In genomic region chr2:27539772-27540514, GRCm38 (mm10) we compare ENCODE assay signal across 8 mouse cellular contexts. TPM values are rescaled to one million over a fixed set of nuclear protein-coding genes. Genes with fewer than 3 reads are reported as not detected.
DNase-seq lines count a peak whose midpoint lies in the region; ATAC-seq lines count a peak whose summit lies in the region.

No protein-coding gene starts in this region.

- H3K27me3 ChIP-seq in heart, embryonic 10.5 days (ENCODE audit: insufficient read depth, poor library complexity, severe bottlenecking): no peaks in the 10 kb centered on the region
- H3K27me3 ChIP-seq in kidney, embryonic 15.5 days: no peaks in the 10 kb centered on the region

- peak overlapping the region; percentile 49 for H3K4me3 ChIP-seq in heart, embryonic 10.5 days
- H3K4me3 ChIP-seq in kidney, embryonic 15.5 days (replicated peaks): peak overlapping the region; percentile 47

- WGBS in heart, embryonic 10.5 days: under 1% methylated on average over 46 of the region's 46 CpGs
- WGBS in kidney, embryonic 15.5 days: under 1% methylated on average over 46 of the region's 46 CpGs

- H3K36me3 ChIP-seq in heart, embryonic 10.5 days: peaks cover 18% of the 10 kb centered on the region
- peaks cover 26% of the 10 kb centered on the region for H3K36me3 ChIP-seq in kidney, embryonic 15.5 days

- ATAC-seq in erythroblast, adult 5-6 weeks (replicated peaks; ENCODE audit: low FRiP score, poor library complexity, severe bottlenecking): peak; percentile 94
- peak; percentile 98 for ATAC-seq in kidney, embryonic 15.5 days (replicated peaks; ENCODE audit: low FRiP score)
- ATAC-seq in monocyte, adult 5-6 weeks (replicated peaks; ENCODE audit: insufficient number of reproducible peaks, low FRiP score, low TSS enrichment, poor library complexity, severe bottlenecking): peak; percentile 93

- peak; percentile 89 to 91 for DNase-seq in B cell, adult 2 months
- DNase-seq in brain, adult 2 months (ENCODE audit: low read depth, low spot score): peak; percentile 100
- peak; percentile 99 for DNase-seq in heart, embryonic 10.5 days (ENCODE audit: low spot score)
- DNase-seq in liver: peak; percentile 94
- DNase-seq in spleen, postnatal 4 days (ENCODE audit: low spot score in 2 of 2): peak; percentile 89 to 93

- H3K9me3 ChIP-seq in heart, embryonic 10.5 days: no peaks in the 10 kb centered on the region
- H3K9me3 ChIP-seq in kidney, embryonic 15.5 days (replicated peaks): no peaks in the 10 kb centered on the region

- peak overlapping the region; percentile 72 for H3K4me2 ChIP-seq in kidney, embryonic 15.5 days

- peak overlapping the region; percentile 92 for H3K27ac ChIP-seq in heart, embryonic 10.5 days
- peak overlapping the region; percentile 87 for H3K27ac ChIP-seq in kidney, embryonic 15.5 days

- peak overlapping the region; percentile 60 for H3K9ac ChIP-seq in kidney, embryonic 15.5 days

- H3K4me1 ChIP-seq in heart, embryonic 10.5 days: peaks cover 12% of the 10 kb centered on the region; the same call in 1 of the 2 replicates
- peaks cover 18% of the 10 kb centered on the region for H3K4me1 ChIP-seq in kidney, embryonic 15.5 days

RNA-seq across cellular contexts. Expression of gene Wdr5, which starts 25.0 kb away (rescaled TPM):
- 6.1 and 9.2 TPM in 2 replicates for total RNA-seq in erythroblast, adult 5-6 weeks (2015; ENCODE audit: low replicate concordance)
- 15.3 and 17.4 TPM in 2 replicates for total RNA-seq in erythroblast, adult 5-6 weeks (2017; ENCODE audit: low replicate concordance)
- polyA plus RNA-seq in heart, embryonic 10.5 days (2016; fragmentation: Nextera tagmentation; extraction: Ambion mirVana): 44.3 and 57.8 TPM in 2 replicates
- 63.2 and 65.9 TPM in 2 replicates for polyA plus RNA-seq in kidney, embryonic 15.5 days (2015; fragmentation: Nextera tagmentation; extraction: Ambion mirVana)
- 28.3 to 50.1 TPM (median 31.0 TPM) in 3 replicates for total RNA-seq in monocyte, adult 5-6 weeks (2017)

RNA-seq across cellular contexts. Expression of gene Brd3, which starts 32.5 kb away (rescaled TPM):
- total RNA-seq in erythroblast, adult 5-6 weeks (2015; ENCODE audit: low replicate concordance): 20.9 and 22.9 TPM in 2 replicates
- 10.6 and 14.1 TPM in 2 replicates for total RNA-seq in erythroblast, adult 5-6 weeks (2017; ENCODE audit: low replicate concordance)
- 90.5 and 135 TPM in 2 replicates for polyA plus RNA-seq in heart, embryonic 10.5 days (2016; fragmentation: Nextera tagmentation; extraction: Ambion mirVana)
- polyA plus RNA-seq in kidney, embryonic 15.5 days (2015; fragmentation: Nextera tagmentation; extraction: Ambion mirVana): 124 and 125 TPM in 2 replicates
- 11.9 to 23.9 TPM (median 15.9 TPM) in 3 replicates for total RNA-seq in monocyte, adult 5-6 weeks (2017)

Comparison
In these comparisons a context has a peak if more than half of its experiments do, and no peak if none do; other contexts are left out.
1. Peak in every context shown above with its lines: DNase-seq, ATAC-seq, H3K4me3 ChIP-seq and H3K27ac ChIP-seq.